Mouse (Mus musculus) bone marrow, adult 2 months (tissue): ENCODE results near the gene Rabggta. TPM values are rescaled to one million over a fixed set of nuclear protein-coding genes. Genes with fewer than 3 reads are reported as not detected.

Experiments
- H3K27ac ChIP-seq: fragments of 200-500 bp; 2 replicates; pipeline ENCODE4 v1.5.1; 2012; ENCODE audit warnings: low read depth, mild to moderate bottlenecking, control low read depth, inconsistent platforms, low read length; ENCODE audit not compliant: control insufficient read depth, poor library complexity, insufficient read depth
- H3K4me1 ChIP-seq: fragments of 200-500 bp; 2 replicates; pipeline ENCODE4 v1.6.1; 2011; ENCODE audit warnings: low read length; ENCODE audit not compliant: control insufficient read depth, insufficient read depth
- H3K4me3 ChIP-seq: fragments of 200-500 bp; replicated peaks from 2 replicates; pipeline ENCODE3; 2011; ENCODE audit warnings: mild to moderate bottlenecking, low read depth, low read length, control low read depth; ENCODE audit not compliant: control insufficient read depth
- CTCF ChIP-seq: fragments of 200-500 bp; IDR thresholded peaks from 2 replicates; pipeline ENCODE4 v1.5.1; 2011; ENCODE audit warnings: low read length, control low read depth; ENCODE audit not compliant: control insufficient read depth, insufficient read depth
- POLR2A ChIP-seq: fragments of 200-500 bp; IDR thresholded peaks from 2 replicates; pipeline ENCODE4 v1.6.1; 2011; ENCODE audit warnings: low read depth, mild to moderate bottlenecking, control low read depth, low read length, borderline replicate concordance; ENCODE audit not compliant: control insufficient read depth
- WGBS: fragments of 180-500 bp; shearing (Covaris S2); methylation state at CpG from one replicate; pipeline ENCODE4 v1.1.7; 2018; 5-methylcytosine and 5-hydroxymethylcytosine counted together
- polyA plus RNA-seq: library from polyadenylated mRNA; stranded (reverse); fragments of >200 nt; gene quantifications from 2 replicates; pipeline ENCODE4 v1.2.4, GENCODE M21; 2011; ENCODE audit warnings: low replicate concordance; ENCODE audit not compliant: missing spikeins, insufficient read depth, insufficient read length

The Rabggta gene
- polyA plus RNA-seq, 1 experiment, result 24.5 TPM

DNA sequence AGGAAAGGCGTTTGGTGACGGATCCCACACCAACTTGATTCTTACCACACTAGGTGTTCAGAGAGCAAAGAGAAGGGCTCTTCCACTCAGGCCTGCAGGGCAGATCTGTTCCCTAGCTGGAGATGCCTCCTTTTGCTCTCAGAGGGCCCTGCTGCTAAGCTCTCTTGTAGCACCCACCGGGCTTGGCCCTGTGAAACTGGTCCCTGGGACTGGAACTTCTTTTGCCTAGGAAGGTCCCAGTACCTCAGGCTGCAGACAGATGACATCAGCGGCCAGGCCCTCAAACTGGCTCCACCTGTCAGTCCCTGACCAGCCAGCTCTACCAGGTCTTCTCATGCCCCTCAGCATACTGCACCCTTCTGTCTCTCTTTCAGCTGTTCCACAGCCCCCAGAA is 8.3 kb downstream of the Rabggta start, which contains the start of gene Tgm1:
TSS of gene Tgm1 (minus strand) at position 198 of the 394 bp plus-strand sequence.
- Histone ChIP-seq H3K4me1 (peaks cover 2% of the 10 kb centered on the region), H3K27ac (no peak within 1 kb of the TSS), H3K4me3 (peak within 1 kb of the TSS; percentile 41)
- 17% methylated on average over 4 of the region's 4 CpGs for WGBS
- TF ChIP-seq POLR2A, result no peak

DNA sequence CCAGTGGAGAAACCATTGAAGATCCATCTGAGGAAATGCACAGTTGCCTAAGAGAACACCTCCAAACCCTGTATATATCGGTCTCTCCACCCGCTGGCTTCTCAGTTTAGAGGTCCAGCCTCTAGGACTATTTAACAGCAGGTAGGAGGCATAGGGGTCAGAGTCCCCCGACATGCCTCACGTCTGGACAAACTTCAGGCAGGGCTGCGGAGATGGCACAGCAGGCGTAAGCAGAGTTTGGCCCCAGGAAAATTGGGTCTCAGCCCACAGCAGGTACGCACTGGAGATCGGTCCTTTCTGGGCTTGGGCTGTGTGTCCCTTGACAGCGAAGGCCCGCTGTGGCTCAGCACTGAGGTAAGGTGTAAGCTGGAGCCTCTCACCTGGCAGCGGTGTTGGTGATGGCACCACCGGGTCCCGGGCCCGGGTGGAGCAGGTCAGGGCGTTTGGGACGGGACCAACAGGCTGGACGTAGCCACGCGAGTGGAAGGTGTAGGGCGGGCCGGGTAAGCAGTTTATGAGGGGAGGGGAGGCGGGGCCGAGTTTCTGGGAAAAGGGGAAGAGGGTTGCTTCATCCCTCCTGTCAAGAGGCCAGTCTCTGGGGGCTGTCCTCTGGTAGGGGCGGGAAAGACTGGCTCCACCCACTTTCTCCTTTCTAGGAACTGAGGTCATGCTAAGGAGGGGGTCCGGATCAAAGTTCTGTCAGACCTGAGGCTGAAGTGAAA is 8.9 kb downstream of the Rabggta start:
- H3K4me3 ChIP-seq, result peak overlapping the region; percentile 41
- TF ChIP-seq CTCF (no peak), POLR2A (no peak)
- no peak overlapping the region for H3K27ac ChIP-seq
- peaks cover 2% of the 10 kb centered on the region for H3K4me1 ChIP-seq
- 17% methylated on average over 25 of the region's 25 CpGs for WGBS

DNA sequence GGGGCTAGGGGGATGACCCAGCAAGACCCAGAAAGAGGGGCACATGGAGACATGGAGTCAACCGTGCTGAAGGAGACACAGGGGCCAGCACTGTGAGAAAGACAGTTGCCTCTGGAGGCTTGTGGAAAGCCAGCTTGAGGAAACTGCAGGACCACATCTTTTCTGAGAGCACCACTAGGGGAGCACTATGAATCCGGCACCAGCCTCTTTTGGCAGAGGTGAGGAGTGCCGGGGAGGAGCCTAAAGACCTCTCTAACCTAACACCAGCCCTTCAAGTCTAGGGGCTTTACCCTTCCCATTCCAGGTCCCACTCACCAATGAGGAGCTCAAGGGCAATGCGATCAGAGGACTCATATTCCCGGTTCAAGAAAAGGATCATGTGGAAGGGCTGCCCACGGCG is 10.3 kb downstream of the Rabggta start:
- Histone ChIP-seq H3K4me1 (peaks cover 2% of the 10 kb centered on the region), H3K27ac (no peak overlapping the region), H3K4me3 (no peak overlapping the region)
- WGBS, result 75% methylated on average over 7 of the region's 7 CpGs
- no peak for TF ChIP-seq CTCF
- TF ChIP-seq POLR2A, result no peak

DNA sequence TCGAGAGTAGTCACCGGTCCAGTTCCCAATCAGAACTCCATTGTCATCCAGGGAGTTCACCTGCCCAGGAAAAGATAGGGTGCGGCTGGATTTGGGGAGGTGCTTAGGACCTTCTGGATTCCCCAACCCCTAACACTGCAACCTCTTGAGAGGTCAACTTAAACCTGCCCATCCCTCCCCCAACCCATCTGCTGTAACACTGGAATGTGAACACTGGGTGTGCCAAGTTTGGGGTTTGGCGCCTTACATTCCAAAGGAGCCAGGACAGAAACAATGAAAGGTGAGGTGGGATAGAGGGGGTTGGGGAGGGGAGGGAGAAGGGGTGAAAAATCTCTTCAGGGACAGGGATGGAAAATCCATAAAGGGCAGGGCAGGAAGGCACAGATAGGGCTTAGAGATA is 12.6 kb downstream of the Rabggta start:
- TF ChIP-seq POLR2A (no peak), CTCF (no peak)
- 88% methylated on average over 4 of the region's 4 CpGs for WGBS
- Histone ChIP-seq H3K4me3 (no peak overlapping the region), H3K4me1 (peaks cover 2% of the 10 kb centered on the region), H3K27ac (no peak overlapping the region)

DNA sequence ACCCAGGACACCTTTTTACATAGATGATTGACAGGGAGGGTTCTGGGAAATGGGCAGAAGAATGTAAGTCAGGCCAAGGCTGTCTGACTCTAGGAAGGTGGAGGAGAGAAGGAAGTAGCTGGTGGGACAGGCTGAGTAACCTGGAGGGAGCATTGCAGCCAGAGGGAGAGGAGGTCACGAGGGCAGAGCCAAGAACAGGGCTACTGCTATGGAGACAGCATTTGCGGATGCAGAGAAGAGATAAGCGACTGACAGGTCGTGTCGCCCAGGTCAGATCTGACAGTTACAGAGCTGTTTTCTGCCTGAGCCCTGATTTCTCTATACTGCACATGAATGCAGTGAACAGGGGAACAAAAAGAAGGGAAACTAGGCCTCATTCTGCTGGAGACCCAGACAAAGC is 14.7 kb downstream of the Rabggta start:
- H3K4me3 ChIP-seq, result no peak overlapping the region
- TF ChIP-seq POLR2A, result no peak
- no peak for TF ChIP-seq CTCF
- WGBS, result 64% methylated on average over 5 of the region's 5 CpGs
- no peak overlapping the region for H3K27ac ChIP-seq
- no peaks in the 10 kb centered on the region for H3K4me1 ChIP-seq

DNA sequence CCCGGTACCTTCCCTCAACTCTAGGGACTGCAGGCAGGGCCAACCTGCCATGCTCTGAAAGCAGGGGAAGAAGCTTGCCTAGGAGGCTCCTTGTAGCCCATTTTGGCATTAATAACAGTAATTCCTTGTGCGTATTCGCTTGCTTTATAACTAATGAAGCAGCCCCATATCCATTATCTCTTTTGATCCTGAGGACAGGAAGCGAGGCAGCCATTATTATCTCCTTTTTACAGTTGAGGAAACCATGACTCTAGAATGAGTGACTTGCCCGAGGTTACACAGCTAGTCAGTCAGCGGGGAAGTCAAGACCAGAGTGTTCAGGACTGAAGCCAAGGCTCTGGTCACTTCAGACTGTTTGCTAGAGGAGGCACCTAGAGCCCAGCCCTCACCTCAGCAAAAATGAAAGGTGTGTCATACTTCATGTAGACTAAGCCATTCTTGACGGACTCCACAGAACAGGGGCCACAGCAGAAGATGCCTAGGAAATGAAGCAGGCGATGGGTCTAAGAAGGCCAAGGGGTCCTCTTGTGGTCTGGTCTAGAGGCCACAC is 15.9 kb downstream of the Rabggta start:
- 68% methylated on average over 8 of the region's 8 CpGs for WGBS
- no peaks in the 10 kb centered on the region for H3K4me1 ChIP-seq

DNA sequence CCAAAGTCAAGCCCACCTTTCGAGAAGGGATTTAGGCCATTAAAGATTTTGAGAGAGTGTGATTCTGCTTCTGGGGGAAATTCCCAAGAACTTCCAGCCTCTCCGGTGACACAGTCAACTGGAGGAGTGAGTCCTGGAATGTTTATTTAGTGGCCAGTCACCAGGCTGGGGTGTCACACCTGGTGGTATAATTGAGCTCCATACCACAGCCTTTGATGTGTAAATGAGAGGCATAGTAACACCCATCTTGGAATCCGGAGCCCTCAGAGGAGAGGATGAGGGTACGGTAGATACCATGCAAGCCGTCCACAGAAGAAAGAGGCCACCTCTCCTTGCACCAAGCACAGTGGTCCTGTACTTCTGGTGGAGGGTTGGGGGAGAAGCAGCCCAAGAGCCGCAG is 19.3 kb downstream of the Rabggta start:
- Histone ChIP-seq H3K4me1 (no peaks in the 10 kb centered on the region), H3K4me3 (no peak overlapping the region), H3K27ac (no peak overlapping the region)
- no peak for TF ChIP-seq POLR2A
- TF ChIP-seq CTCF, result no peak
- 82% methylated on average over 6 of the region's 6 CpGs for WGBS

More for the DNA sequence above, 15.9 kb downstream of the Rabggta start:
- Histone ChIP-seq H3K27ac (no peak overlapping the region), H3K4me3 (no peak overlapping the region)
- no peak for TF ChIP-seq POLR2A
- TF ChIP-seq CTCF, result no peak

DNA sequence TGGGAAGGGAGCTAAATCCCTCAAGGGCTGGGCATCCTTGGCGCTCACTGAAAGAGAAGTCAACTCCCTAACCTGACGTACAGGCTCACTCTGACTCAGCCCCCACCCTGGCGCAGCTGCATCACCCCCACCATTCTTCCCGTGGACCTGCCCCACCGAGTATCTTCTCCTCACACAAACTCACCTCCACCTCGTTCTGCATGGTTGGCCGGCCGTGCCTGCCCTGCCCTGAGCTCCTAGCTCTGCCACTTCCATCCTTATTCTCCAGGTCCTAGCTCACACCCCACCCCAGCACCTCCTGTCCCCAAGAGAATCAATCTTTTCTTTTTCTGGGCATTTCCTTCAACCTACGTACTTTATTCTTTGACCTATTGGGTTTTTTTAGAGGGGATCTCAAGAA is 20.9 kb downstream of the Rabggta start:
- no peak overlapping the region for H3K4me3 ChIP-seq
- H3K4me1 ChIP-seq, result no peaks in the 10 kb centered on the region; the same call in 1 of the 2 replicates
- no peak for TF ChIP-seq CTCF
- no peak for TF ChIP-seq POLR2A
- 81% methylated on average over 9 of the region's 9 CpGs for WGBS
- no peak overlapping the region for H3K27ac ChIP-seq
